Mouse (Mus musculus) skeletal muscle tissue, adult 2 months (tissue): ENCODE measurements around the gene Ccdc40.

Source experiments
- DNase-seq: peaks from one replicate; pipeline ENCODE4 v3.0.0-alpha.2; 2012; ENCODE audit warnings: low read depth, low spot score

Gene Ccdc40

GRCm38 (mm10) chr11:119228091-119228781 is at the start of gene Ccdc40, which contains the start of gene Tbc1d16:
TSS of gene Ccdc40 (plus strand) at chr11:119228572.
TSS of gene Tbc1d16 (minus strand) at chr11:119228499.
- DNase-seq, result no peak

GRCm38 (mm10) chr11:119180824-119181582 is 47.4 kb upstream of the Ccdc40 start:
- no peak for DNase-seq

GRCm38 (mm10) chr11:119181861-119182395 is 46.4 kb upstream of the Ccdc40 start:
- no peak for DNase-seq

GRCm38 (mm10) chr11:119183684-119184310 is 44.6 kb upstream of the Ccdc40 start:
- no peak for DNase-seq

GRCm38 (mm10) chr11:119186381-119186780 is 42.0 kb upstream of the Ccdc40 start:
- no peak for DNase-seq

GRCm38 (mm10) chr11:119186989-119187799 is 41.2 kb upstream of the Ccdc40 start:
- DNase-seq, result no peak

- no peak for DNase-seq
These were observed 40.6 kb upstream of the Ccdc40 start for GRCm38 (mm10) chr11:119187800-119188197.

GRCm38 (mm10) chr11:119188389-119188788 is 40.0 kb upstream of the Ccdc40 start:
- no peak for DNase-seq

- no peak for DNase-seq
These were observed 39.1 kb upstream of the Ccdc40 start for GRCm38 (mm10) chr11:119189319-119189718.

GRCm38 (mm10) chr11:119190498-119190897 is 37.9 kb upstream of the Ccdc40 start:
- peak; percentile 50 for DNase-seq

GRCm38 (mm10) chr11:119191606-119192081 is 36.7 kb upstream of the Ccdc40 start:
- no peak for DNase-seq

GRCm38 (mm10) chr11:119192176-119192575 is 36.2 kb upstream of the Ccdc40 start:
- DNase-seq, result no peak

- DNase-seq, result no peak
These were observed 35.8 kb upstream of the Ccdc40 start for GRCm38 (mm10) chr11:119192605-119193004.

- DNase-seq, result no peak
These were observed 30.5 kb upstream of the Ccdc40 start for GRCm38 (mm10) chr11:119197618-119198563.

- no peak for DNase-seq
These were observed 29.7 kb upstream of the Ccdc40 start for GRCm38 (mm10) chr11:119198564-119199232.

- no peak for DNase-seq
These were observed 29.2 kb upstream of the Ccdc40 start for GRCm38 (mm10) chr11:119199233-119199601.

- DNase-seq, result no peak
These were observed 24.9 kb upstream of the Ccdc40 start for GRCm38 (mm10) chr11:119203423-119203822.

GRCm38 (mm10) chr11:119205738-119206137 is 22.6 kb upstream of the Ccdc40 start:
- DNase-seq, result no peak

- peak; percentile 52 for DNase-seq
These were observed 21.8 kb upstream of the Ccdc40 start for GRCm38 (mm10) chr11:119206562-119206961.

GRCm38 (mm10) chr11:119207986-119208385 is 20.4 kb upstream of the Ccdc40 start:
- no peak for DNase-seq
